ENCODE assay signal across 19 mouse cellular contexts in genomic region chr14:30272523-30272922, GRCm38 (mm10).
"Had no signal": no experiment of that assay in that cellular context is flagged by ENCODE, and none has a peak within 500 bp of the region (broad histone marks: within the 10 kb centered on the region; RNA-seq: fewer than 3 reads in every experiment).

No protein-coding gene starts in this region.

- H3K36me3 ChIP-seq: limb, embryonic 12.5 days; limb, embryonic 15.5 days; midbrain, embryonic 12.5 days; stomach, embryonic 15.5 days had no signal

- H3K27ac ChIP-seq: limb, embryonic 12.5 days; limb, embryonic 15.5 days; liver, embryonic 14.5 days; macrophage; midbrain, embryonic 12.5 days; stomach, embryonic 15.5 days had no signal

- H3K27me3 ChIP-seq: limb, embryonic 12.5 days; limb, embryonic 15.5 days; midbrain, embryonic 12.5 days; stomach, embryonic 15.5 days had no signal

- H3K9me3 ChIP-seq: limb, embryonic 12.5 days; limb, embryonic 15.5 days; midbrain, embryonic 12.5 days; stomach, embryonic 15.5 days had no signal

- ATAC-seq: liver, postnatal 0 days; lung, postnatal 0 days; midbrain, embryonic 16.5 days had no signal

- H3K4me2 ChIP-seq: limb, embryonic 12.5 days; limb, embryonic 15.5 days; liver, embryonic 11.5 days; lung, embryonic 14.5 days; midbrain, embryonic 12.5 days; stomach, embryonic 15.5 days had no signal

- DNase-seq: kidney, adult 18-20 months; kidney, adult 9 months; kidney, postnatal 14 days; kidney, postnatal 4 days; left cerebral cortex, postnatal 4 days; liver, postnatal 0 days; lung, embryonic 14.5 days; retina, postnatal 1 day; right cerebral cortex, postnatal 25 days; spleen, adult 18-20 months had no signal

- H3K4me3 ChIP-seq: limb, embryonic 12.5 days; limb, embryonic 15.5 days; midbrain, embryonic 12.5 days; stomach, embryonic 15.5 days had no signal

- H3K9ac ChIP-seq: limb, embryonic 12.5 days; limb, embryonic 15.5 days; liver, embryonic 14.5 days; liver, postnatal 0 days; lung, embryonic 14.5 days; midbrain, embryonic 12.5 days; stomach, embryonic 15.5 days had no signal

- H3K4me1 ChIP-seq: limb, embryonic 15.5 days; midbrain, embryonic 12.5 days; stomach, embryonic 15.5 days had no signal
